Mouse (Mus musculus): ENCODE results near the gene Adgre5. TPM values are rescaled to one million over a fixed set of nuclear protein-coding genes. Genes with fewer than 3 reads are reported as not detected.

Adgre5 gene
- polyA plus RNA-seq, 1 experiment from 2014 or later, result 17.2 TPM

- Histone ChIP-seq H3K4me2 (no peak overlapping the region), H3K9ac (ENCODE audit: low read depth, low read length) (no peak overlapping the region), H3K36me3 (ENCODE audit: control insufficient read depth, insufficient read depth, low read length) (no peaks in the 10 kb centered on the region), H3K27me3 (replicated peaks; ENCODE audit: control insufficient read depth, insufficient read depth, low read length) (no peaks in the 10 kb centered on the region), H3K9me3 (ENCODE audit: control insufficient read depth, low read length) (no peaks in the 10 kb centered on the region), H3K4me1 (replicated peaks; ENCODE audit: control insufficient read depth, insufficient read depth, low read length) (peaks cover 5% of the 10 kb centered on the region), H3K27ac (ENCODE audit: low read depth, low read length) (no peak overlapping the region), H3K4me3 (ENCODE audit: low read depth, low read length) (no peak overlapping the region)
- DNase-seq (ENCODE audit: low spot score) (no peak), ATAC-seq (replicated peaks; ENCODE audit: low FRiP score) (no peak)
- WGBS, result 95% methylated on average over 8 of the region's 8 CpGs
These were observed 23.0 kb upstream of the Adgre5 start for GRCm38 (mm10) chr8:83764116-83764515.

GRCm38 (mm10) chr8:83759231-83759759, 18.2 kb upstream of the Adgre5 start:
- H3K9me3 ChIP-seq (ENCODE audit: control insufficient read depth, low read length), result no peaks in the 10 kb centered on the region; the same call in 1 of the 2 replicates
- 78% methylated on average over 2 of the region's 2 CpGs for WGBS
- H3K27ac ChIP-seq (ENCODE audit: low read depth, low read length), result no peak overlapping the region
- H3K36me3 ChIP-seq (ENCODE audit: control insufficient read depth, insufficient read depth, low read length), result no peaks in the 10 kb centered on the region
- no peak overlapping the region for H3K4me2 ChIP-seq
- no peak overlapping the region for H3K9ac ChIP-seq (ENCODE audit: low read depth, low read length)
- no peaks in the 10 kb centered on the region for H3K4me1 ChIP-seq (replicated peaks; ENCODE audit: control insufficient read depth, insufficient read depth, low read length)
- H3K4me3 ChIP-seq (ENCODE audit: low read depth, low read length), result no peak overlapping the region
- DNase-seq (ENCODE audit: low spot score), result no peak
- no peaks in the 10 kb centered on the region for H3K27me3 ChIP-seq (replicated peaks; ENCODE audit: control insufficient read depth, insufficient read depth, low read length)
- ATAC-seq (replicated peaks; ENCODE audit: low FRiP score), result no peak

GRCm38 (mm10) chr8:83758298-83758697, 17.2 kb upstream of the Adgre5 start:
- Histone ChIP-seq H3K9ac (ENCODE audit: low read depth, low read length) (no peak overlapping the region), H3K27ac (ENCODE audit: low read depth, low read length) (no peak overlapping the region), H3K4me2 (no peak overlapping the region), H3K4me1 (replicated peaks; ENCODE audit: control insufficient read depth, insufficient read depth, low read length) (no peaks in the 10 kb centered on the region), H3K9me3 (ENCODE audit: control insufficient read depth, low read length) (no peaks in the 10 kb centered on the region; the same call in 1 of the 2 replicates), H3K27me3 (replicated peaks; ENCODE audit: control insufficient read depth, insufficient read depth, low read length) (no peaks in the 10 kb centered on the region), H3K36me3 (ENCODE audit: control insufficient read depth, insufficient read depth, low read length) (no peaks in the 10 kb centered on the region), H3K4me3 (ENCODE audit: low read depth, low read length) (no peak overlapping the region)
- WGBS, result 49% methylated on average over 5 of the region's 5 CpGs
- DNase-seq (ENCODE audit: low spot score), result no peak
- no peak for ATAC-seq (replicated peaks; ENCODE audit: low FRiP score)

- Histone ChIP-seq H3K9ac (ENCODE audit: low read depth, low read length) (no peak overlapping the region), H3K4me3 (ENCODE audit: low read depth, low read length) (no peak overlapping the region), H3K36me3 (ENCODE audit: control insufficient read depth, insufficient read depth, low read length) (no peaks in the 10 kb centered on the region), H3K27ac (ENCODE audit: low read depth, low read length) (no peak overlapping the region), H3K27me3 (replicated peaks; ENCODE audit: control insufficient read depth, insufficient read depth, low read length) (no peaks in the 10 kb centered on the region), H3K9me3 (ENCODE audit: control insufficient read depth, low read length) (no peaks in the 10 kb centered on the region; the same call in 1 of the 2 replicates), H3K4me1 (replicated peaks; ENCODE audit: control insufficient read depth, insufficient read depth, low read length) (no peaks in the 10 kb centered on the region), H3K4me2 (no peak overlapping the region)
- ATAC-seq (replicated peaks; ENCODE audit: low FRiP score), result no peak
- DNase-seq (ENCODE audit: low spot score), result no peak
- 55% methylated on average over 6 of the region's 6 CpGs for WGBS
These were observed 16.0 kb upstream of the Adgre5 start for GRCm38 (mm10) chr8:83757084-83757607.

- H3K9me3 ChIP-seq (ENCODE audit: control insufficient read depth, low read length), result no peaks in the 10 kb centered on the region; the same call in 1 of the 2 replicates
- no peak overlapping the region for H3K9ac ChIP-seq (ENCODE audit: low read depth, low read length)
- H3K27me3 ChIP-seq (replicated peaks; ENCODE audit: control insufficient read depth, insufficient read depth, low read length), result no peaks in the 10 kb centered on the region
- no peak overlapping the region for H3K4me3 ChIP-seq (ENCODE audit: low read depth, low read length)
- no peaks in the 10 kb centered on the region for H3K4me1 ChIP-seq (replicated peaks; ENCODE audit: control insufficient read depth, insufficient read depth, low read length)
- DNase-seq (ENCODE audit: low spot score), result no peak
- H3K36me3 ChIP-seq (ENCODE audit: control insufficient read depth, insufficient read depth, low read length), result no peaks in the 10 kb centered on the region
- ATAC-seq (replicated peaks; ENCODE audit: low FRiP score), result no peak
- WGBS, result 93% methylated on average over 3 of the region's 3 CpGs
- H3K4me2 ChIP-seq, result no peak overlapping the region
- no peak overlapping the region for H3K27ac ChIP-seq (ENCODE audit: low read depth, low read length)
These were observed 15.1 kb upstream of the Adgre5 start for GRCm38 (mm10) chr8:83756273-83756672.

GRCm38 (mm10) chr8:83754149-83754548, 13.0 kb upstream of the Adgre5 start:
- H3K27me3 ChIP-seq (replicated peaks; ENCODE audit: control insufficient read depth, insufficient read depth, low read length), result no peaks in the 10 kb centered on the region; the same call in 1 of the 2 replicates
- WGBS, result 61% methylated on average over 2 of the region's 3 CpGs
- ATAC-seq (replicated peaks; ENCODE audit: low FRiP score) (no peak), DNase-seq (ENCODE audit: low spot score) (no peak)
- H3K9me3 ChIP-seq (ENCODE audit: control insufficient read depth, low read length), result no peaks in the 10 kb centered on the region; the same call in 1 of the 2 replicates
- no peaks in the 10 kb centered on the region for H3K36me3 ChIP-seq (ENCODE audit: control insufficient read depth, insufficient read depth, low read length)
- H3K4me1 ChIP-seq (replicated peaks; ENCODE audit: control insufficient read depth, insufficient read depth, low read length), result no peaks in the 10 kb centered on the region
- H3K27ac ChIP-seq (ENCODE audit: low read depth, low read length), result no peak overlapping the region
- no peak overlapping the region for H3K4me2 ChIP-seq
- H3K9ac ChIP-seq (ENCODE audit: low read depth, low read length), result no peak overlapping the region
- no peak overlapping the region for H3K4me3 ChIP-seq (ENCODE audit: low read depth, low read length)

- H3K4me2 ChIP-seq, result no peak overlapping the region
- H3K9ac ChIP-seq (ENCODE audit: low read depth, low read length), result no peak overlapping the region
- H3K4me3 ChIP-seq (ENCODE audit: low read depth, low read length), result no peak overlapping the region
- no peak overlapping the region for H3K27ac ChIP-seq (ENCODE audit: low read depth, low read length)
- H3K36me3 ChIP-seq (ENCODE audit: control insufficient read depth, insufficient read depth, low read length), result no peaks in the 10 kb centered on the region
- H3K27me3 ChIP-seq (replicated peaks; ENCODE audit: control insufficient read depth, insufficient read depth, low read length), result peaks cover 17% of the 10 kb centered on the region
- DNase-seq (ENCODE audit: low spot score), result no peak
- WGBS, result 83% methylated on average over 9 of the region's 9 CpGs
- H3K9me3 ChIP-seq (ENCODE audit: control insufficient read depth, low read length), result no peaks in the 10 kb centered on the region
- ATAC-seq (replicated peaks; ENCODE audit: low FRiP score), result no peak
- no peaks in the 10 kb centered on the region; the same call in 1 of the 2 replicates for H3K4me1 ChIP-seq (replicated peaks; ENCODE audit: control insufficient read depth, insufficient read depth, low read length)
These were observed 8.1 kb upstream of the Adgre5 start for GRCm38 (mm10) chr8:83749265-83749664.

GRCm38 (mm10) chr8:83748708-83749107, 7.6 kb upstream of the Adgre5 start:
- Histone ChIP-seq H3K27me3 (replicated peaks; ENCODE audit: control insufficient read depth, insufficient read depth, low read length) (peaks cover 17% of the 10 kb centered on the region), H3K9me3 (ENCODE audit: control insufficient read depth, low read length) (no peaks in the 10 kb centered on the region), H3K36me3 (ENCODE audit: control insufficient read depth, insufficient read depth, low read length) (no peaks in the 10 kb centered on the region), H3K4me1 (replicated peaks; ENCODE audit: control insufficient read depth, insufficient read depth, low read length) (no peaks in the 10 kb centered on the region; the same call in 1 of the 2 replicates), H3K27ac (ENCODE audit: low read depth, low read length) (no peak overlapping the region), H3K9ac (ENCODE audit: low read depth, low read length) (no peak overlapping the region), H3K4me3 (ENCODE audit: low read depth, low read length) (no peak overlapping the region), H3K4me2 (no peak overlapping the region; the same call in 1 of the 2 replicates)
- ATAC-seq (replicated peaks; ENCODE audit: low FRiP score) (no peak), DNase-seq (ENCODE audit: low spot score) (no peak)
- 27% methylated on average over 3 of the region's 3 CpGs for WGBS

All from liver, embryonic 11.5 days (tissue).